ENCODE assay signal across 10 mouse cellular contexts in the genomic region with DNA sequence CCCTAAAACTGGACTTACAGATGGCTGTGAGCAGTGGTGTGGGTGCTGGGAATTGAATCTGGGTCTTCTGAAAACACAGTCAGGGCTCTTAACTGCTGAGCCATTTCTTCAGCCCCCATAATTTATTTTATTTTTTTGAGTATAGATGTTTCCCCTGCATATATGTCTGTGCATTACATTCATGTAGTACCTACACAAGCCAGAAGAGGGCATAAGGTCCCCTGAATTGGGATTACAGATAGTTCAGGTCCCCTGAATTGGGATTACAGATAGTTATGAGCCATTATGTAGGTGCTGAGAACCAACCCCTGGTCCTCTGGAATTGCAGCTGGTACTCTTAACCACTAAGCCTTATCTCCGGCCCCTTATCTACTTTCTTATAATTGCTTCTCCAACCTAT. TPM values are rescaled to one million over a fixed set of nuclear protein-coding genes. Genes with fewer than 3 reads are reported as not detected.
DNase-seq lines count a peak whose midpoint lies in the region; ATAC-seq and TF ChIP-seq lines count a peak whose summit lies in the region.
"Had no signal": no experiment of that assay in that cellular context is flagged by ENCODE, and none has a peak within 500 bp of the region (broad histone marks: within the 10 kb centered on the region; RNA-seq: fewer than 3 reads in every experiment).

No protein-coding gene starts in this region.

- H3K27ac ChIP-seq in intestine, postnatal 0 days (ENCODE audit: low read depth, low read length), result no peak overlapping the region
- H3K27ac ChIP-seq in intestine, embryonic 16.5 days (ENCODE audit: low read length), result no peak overlapping the region
- H3K27ac ChIP-seq in MEL (ENCODE audit: control insufficient read depth, low read depth, low read length), result no peak overlapping the region
- no peak overlapping the region for H3K27ac ChIP-seq in kidney, embryonic 14.5 days (ENCODE audit: low read depth, low read length)
- H3K27ac ChIP-seq: embryonic facial prominence, embryonic 12.5 days; liver, embryonic 15.5 days had no signal

- TF ChIP-seq EP300 in MEL (IDR thresholded peaks at IDR 0.05; ENCODE audit: low read depth in 1 of 2, low read length in 2 of 2), result no peak

- H3K4me2 ChIP-seq in intestine, postnatal 0 days (replicated peaks; ENCODE audit: low read depth), result no peak overlapping the region
- H3K4me2 ChIP-seq in intestine, embryonic 16.5 days (ENCODE audit: low read depth, low read length), result no peak overlapping the region
- no peak overlapping the region for H3K4me2 ChIP-seq in kidney, embryonic 14.5 days (replicated peaks; ENCODE audit: low read depth, low read length)
- H3K4me2 ChIP-seq: embryonic facial prominence, embryonic 12.5 days; liver, embryonic 15.5 days had no signal

- WGBS in intestine, postnatal 0 days, result 83% methylated on average over 1 of the region's 1 CpGs
- 84% methylated on average over 1 of the region's 1 CpGs for WGBS in intestine, embryonic 16.5 days
- WGBS in kidney, embryonic 14.5 days, result 97% methylated on average over 1 of the region's 1 CpGs

- no peak overlapping the region for H3K9ac ChIP-seq in intestine, postnatal 0 days (ENCODE audit: low read depth, low read length)
- H3K9ac ChIP-seq in intestine, embryonic 16.5 days (ENCODE audit: low read depth, low read length), result no peak overlapping the region
- no peak overlapping the region for H3K9ac ChIP-seq in MEL (ENCODE audit: control insufficient read depth, low read depth, low read length, poor library complexity, severe bottlenecking)
- H3K9ac ChIP-seq in kidney, embryonic 14.5 days (ENCODE audit: low read depth, low read length), result no peak overlapping the region
- H3K9ac ChIP-seq: embryonic facial prominence, embryonic 12.5 days; liver, embryonic 15.5 days had no signal

- intact Hi-C loops in gastrocnemius, postnatal 36 days (cut with DNase I), result loop anchor here (5.0 kb wide), 2 partner anchors 63 to 163 kb away; partner anchors contain the start of genes Cdc26 and Prpf4

- H3K4me1 ChIP-seq in intestine, postnatal 0 days (replicated peaks; ENCODE audit: control insufficient read depth, insufficient read depth, low read length), result peaks cover 2% of the 10 kb centered on the region; the same call in 1 of the 2 replicates
- H3K4me1 ChIP-seq in intestine, embryonic 16.5 days (ENCODE audit: control insufficient read depth, insufficient read depth, low read length), result peaks cover 3% of the 10 kb centered on the region
- H3K4me1 ChIP-seq in MEL (ENCODE audit: control insufficient read depth in 1 of 2, insufficient read depth in 2 of 2, low read length in 2 of 2), result no peaks in the 10 kb centered on the region
- H3K4me1 ChIP-seq in kidney, embryonic 14.5 days (ENCODE audit: control insufficient read depth, insufficient read depth, low read length), result no peaks in the 10 kb centered on the region
- H3K4me1 ChIP-seq: embryonic facial prominence, embryonic 12.5 days had no signal

- TF ChIP-seq POLR2A in MEL (IDR thresholded peaks at IDR 0.05; ENCODE audit: control insufficient read depth in 1 of 2, insufficient read depth in 1 of 2, low read depth in 1 of 2, low read length in 2 of 2, poor library complexity in 1 of 2), result no peak

- peaks cover 50% of the 10 kb centered on the region for H3K36me3 ChIP-seq in intestine, postnatal 0 days (ENCODE audit: control insufficient read depth, insufficient read depth)
- H3K36me3 ChIP-seq in intestine, embryonic 16.5 days (ENCODE audit: control insufficient read depth, insufficient read depth, low read length), result peaks cover 4% of the 10 kb centered on the region
- peaks cover 0 to 21% of the 10 kb centered on the region in 2 experiments; a peak in 3 of 4 replicates for H3K36me3 ChIP-seq in MEL (ENCODE audit: control insufficient read depth in 1 of 2, insufficient read depth in 2 of 2, low read length in 2 of 2)
- peaks cover 24% of the 10 kb centered on the region for H3K36me3 ChIP-seq in kidney, embryonic 14.5 days (ENCODE audit: control insufficient read depth, insufficient read depth, low read length)

- DNase-seq in B cell, adult 2 months, result peak; percentile 47 to 50
- peak; percentile 64 for DNase-seq in MEL (ENCODE audit: low read depth, low spot score)
- peak; percentile 45 for DNase-seq in lung, postnatal 10 days
- no peak for DNase-seq in right cerebral cortex, postnatal 36 days (ENCODE audit: low spot score in 2 of 2)
- no peak for DNase-seq in gastrocnemius, postnatal 36 days

- no peaks in the 10 kb centered on the region for H3K9me3 ChIP-seq in intestine, postnatal 0 days (ENCODE audit: control insufficient read depth)
- no peaks in the 10 kb centered on the region for H3K9me3 ChIP-seq in intestine, embryonic 16.5 days (ENCODE audit: control insufficient read depth, low read length)
- H3K9me3 ChIP-seq in MEL (replicated peaks; ENCODE audit: insufficient read depth, low read length), result no peaks in the 10 kb centered on the region
- H3K9me3 ChIP-seq in kidney, embryonic 14.5 days (ENCODE audit: control insufficient read depth, low read length), result no peaks in the 10 kb centered on the region
- H3K9me3 ChIP-seq: embryonic facial prominence, embryonic 12.5 days; liver, embryonic 15.5 days had no signal

- peak; percentile 59 for TF ChIP-seq CTCF in intestine, postnatal 0 days (IDR thresholded peaks at IDR 0.05; ENCODE audit: low read depth)
- peak in 2 of 3 experiments; percentile 46 to 48; a peak in 4 of 6 replicates for TF ChIP-seq CTCF in MEL (IDR thresholded peaks at IDR 0.05 in 2 of 3, conservative IDR thresholded peaks at IDR 0.05 in 1 of 3; ENCODE audit: control insufficient read depth in 1 of 3, insufficient read depth in 1 of 3, low read depth in 2 of 3, low read length in 3 of 3, poor library complexity in 1 of 3, severe bottlenecking in 1 of 3)

- H3K79me2 ChIP-seq in MEL (ENCODE audit: control insufficient read depth, insufficient read depth, low read length, poor library complexity), result no peaks in the 10 kb centered on the region; the same call in 1 of the 2 replicates

- H3K4me3 ChIP-seq in intestine, postnatal 0 days (ENCODE audit: low read depth, low read length), result no peak overlapping the region
- no peak overlapping the region for H3K4me3 ChIP-seq in intestine, embryonic 16.5 days (ENCODE audit: low read length)
- H3K4me3 ChIP-seq in MEL (ENCODE audit: control insufficient read depth in 1 of 2, insufficient read depth in 1 of 2, low read depth in 2 of 2, low read length in 2 of 2), result no peak overlapping the region
- no peak overlapping the region for H3K4me3 ChIP-seq in kidney, embryonic 14.5 days (ENCODE audit: low read length)
- H3K4me3 ChIP-seq: embryonic facial prominence, embryonic 12.5 days; liver, embryonic 15.5 days had no signal

- peak; percentile 56 for TF ChIP-seq RAD21 in MEL (IDR thresholded peaks at IDR 0.05; ENCODE audit: low read depth, low read length)

- no peaks in the 10 kb centered on the region for H3K27me3 ChIP-seq in intestine, postnatal 0 days (replicated peaks; ENCODE audit: control insufficient read depth, insufficient read depth, low read length)
- no peaks in the 10 kb centered on the region for H3K27me3 ChIP-seq in intestine, embryonic 16.5 days (replicated peaks; ENCODE audit: control insufficient read depth, insufficient read depth, low read length)
- no peaks in the 10 kb centered on the region for H3K27me3 ChIP-seq in MEL (ENCODE audit: control insufficient read depth in 1 of 2, insufficient read depth in 2 of 2, low read length in 2 of 2)
- no peaks in the 10 kb centered on the region for H3K27me3 ChIP-seq in kidney, embryonic 14.5 days (ENCODE audit: control insufficient read depth, insufficient read depth, low read length)
- H3K27me3 ChIP-seq: embryonic facial prominence, embryonic 12.5 days; liver, embryonic 15.5 days had no signal

- ATAC-seq in intestine, postnatal 0 days, result no peak
- ATAC-seq in intestine, embryonic 16.5 days, result no peak
- ATAC-seq in kidney, embryonic 14.5 days (ENCODE audit: low FRiP score, low TSS enrichment), result no peak

TF ChIP-seq in MEL, 35 proteins besides CTCF, POLR2A, EP300 and RAD21:
- TF ChIP-seq ZC3H11A (IDR thresholded peaks at IDR 0.05; ENCODE audit: low read depth, low read length) (peak; percentile 29), SMC3 (IDR thresholded peaks at IDR 0.05; ENCODE audit: low read depth, low read length) (peak; percentile 47), UBTF (IDR thresholded peaks at IDR 0.05; ENCODE audit: borderline replicate concordance, insufficient read depth, low read depth, low read length) (no peak), CHD1 (IDR thresholded peaks at IDR 0.05; ENCODE audit: low read depth, low read length) (no peak), ETS1 (IDR thresholded peaks at IDR 0.05; ENCODE audit: low read depth, low read length) (no peak), USF1 (IDR thresholded peaks at IDR 0.05; ENCODE audit: low read depth, low read length) (no peak), TCF12 (IDR thresholded peaks at IDR 0.05; ENCODE audit: low read depth, low read length) (no peak)
TF ChIP-seq in MEL: peak in this region for 2.

RNA-seq across cellular contexts. Expression of gene Fkbp15, which starts 16.3 kb away (rescaled TPM):
- polyA plus RNA-seq in intestine, postnatal 0 days (2015; fragmentation: Nextera tagmentation; extraction: Ambion mirVana), result 16.9 and 18.3 TPM in 2 replicates
- polyA plus RNA-seq in intestine, embryonic 16.5 days (2015; fragmentation: Nextera tagmentation; extraction: Ambion mirVana), result 24.3 and 27.9 TPM in 2 replicates
- 21.1 and 23.3 TPM in 2 replicates for total RNA-seq in MEL (2012; rRNA removed)
- 10 to 100 TPM in 1 of 2 experiments, not detected in 1; 26.5 TPM for polyA plus RNA-seq in MEL (2012; ENCODE audit: insufficient read depth in 1 of 2, insufficient read length in 2 of 2, low read depth in 1 of 2, low replicate concordance in 2 of 2, missing spikeins in 1 of 2)
- 10 to 100 TPM; 11.4 to 11.6 TPM for total RNA-seq in gastrocnemius, postnatal 36 days (2021)
- 17.8 and 25.2 TPM in 2 replicates for polyA plus RNA-seq in kidney, embryonic 14.5 days (2014; fragmentation: Nextera tagmentation; extraction: Ambion mirVana)

RNA-seq across cellular contexts. Expression of gene Slc31a1, which starts 16.5 kb away (rescaled TPM):
- 133 and 150 TPM in 2 replicates for polyA plus RNA-seq in intestine, postnatal 0 days (2015; fragmentation: Nextera tagmentation; extraction: Ambion mirVana)
- 127 and 149 TPM in 2 replicates for polyA plus RNA-seq in intestine, embryonic 16.5 days (2015; fragmentation: Nextera tagmentation; extraction: Ambion mirVana)
- 18.9 and 20.6 TPM in 2 replicates for total RNA-seq in MEL (2012; rRNA removed)
- 10 to 100 TPM; 37.5 to 46.5 TPM for polyA plus RNA-seq in MEL (2012; ENCODE audit: insufficient read depth in 1 of 2, insufficient read length in 2 of 2, low read depth in 1 of 2, low replicate concordance in 2 of 2, missing spikeins in 1 of 2)
- 10 to 100 TPM; 10.2 to 10.3 TPM for total RNA-seq in gastrocnemius, postnatal 36 days (2021)
- 23.9 and 42.1 TPM in 2 replicates for polyA plus RNA-seq in kidney, embryonic 14.5 days (2014; fragmentation: Nextera tagmentation; extraction: Ambion mirVana)

Comparison
In these comparisons a context has a peak if more than half of its experiments do, and no peak if none do; other contexts are left out.
1. DNase-seq: peak in B cell, adult 2 months (2 of 2), MEL (single experiment) and lung, postnatal 10 days (single experiment); none in right cerebral cortex, postnatal 36 days (0 of 2) and gastrocnemius, postnatal 36 days (0 of 2).